Mouse (Mus musculus) adrenal gland, postnatal 14 days (tissue): ENCODE results near the gene Klhl26. TPM values are rescaled to one million over a fixed set of nuclear protein-coding genes. Genes with fewer than 3 reads are reported as not detected.

Experiments
- DNase-seq: peaks from one replicate; pipeline ENCODE4 v3.0.0; 2021; ENCODE audit warnings: mixed read lengths
- total RNA-seq: library from RNA; stranded (reverse); gene quantifications from 2 replicates; pipeline ENCODE4 v1.2.3, GENCODE M21; 2021

The Klhl26 gene
- total RNA-seq, 1 experiment from 2014 or later: 16.3 TPM

DNA sequence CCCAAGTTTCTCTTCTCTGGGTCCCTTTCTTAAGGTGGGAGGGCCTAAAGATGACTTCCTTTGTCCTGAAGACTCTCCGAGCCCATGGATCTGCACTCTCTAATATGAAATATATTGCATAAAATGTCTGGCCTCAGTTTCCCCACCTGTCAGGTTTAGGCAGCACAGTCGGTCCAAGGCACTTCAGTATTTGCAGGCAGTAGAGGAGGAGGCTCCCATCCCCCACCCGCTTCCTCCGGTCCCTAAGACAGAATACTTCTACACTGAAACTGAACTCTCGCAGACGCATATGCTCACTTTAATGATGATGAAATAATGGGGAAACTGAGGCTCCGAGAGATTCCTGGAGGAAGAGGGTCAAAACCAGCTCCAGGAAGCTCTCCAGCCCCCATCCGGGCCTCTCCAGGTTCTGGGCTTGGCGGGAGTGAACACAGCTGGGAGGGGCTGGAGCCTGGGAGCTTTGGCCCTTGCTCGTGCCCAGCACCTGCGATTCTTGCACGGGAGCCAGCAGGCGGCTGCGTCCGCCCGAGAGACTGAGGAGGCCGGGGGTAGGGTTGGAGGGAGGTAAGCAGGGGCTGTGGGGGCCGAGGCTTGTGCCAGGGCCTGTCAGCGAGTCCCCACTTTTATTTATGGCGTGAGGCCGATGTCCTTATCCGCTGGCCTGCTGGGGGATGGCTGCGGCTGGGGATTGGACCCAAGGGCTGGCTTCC, 25.2 kb upstream of the Klhl26 start:
- no peak for DNase-seq

DNA sequence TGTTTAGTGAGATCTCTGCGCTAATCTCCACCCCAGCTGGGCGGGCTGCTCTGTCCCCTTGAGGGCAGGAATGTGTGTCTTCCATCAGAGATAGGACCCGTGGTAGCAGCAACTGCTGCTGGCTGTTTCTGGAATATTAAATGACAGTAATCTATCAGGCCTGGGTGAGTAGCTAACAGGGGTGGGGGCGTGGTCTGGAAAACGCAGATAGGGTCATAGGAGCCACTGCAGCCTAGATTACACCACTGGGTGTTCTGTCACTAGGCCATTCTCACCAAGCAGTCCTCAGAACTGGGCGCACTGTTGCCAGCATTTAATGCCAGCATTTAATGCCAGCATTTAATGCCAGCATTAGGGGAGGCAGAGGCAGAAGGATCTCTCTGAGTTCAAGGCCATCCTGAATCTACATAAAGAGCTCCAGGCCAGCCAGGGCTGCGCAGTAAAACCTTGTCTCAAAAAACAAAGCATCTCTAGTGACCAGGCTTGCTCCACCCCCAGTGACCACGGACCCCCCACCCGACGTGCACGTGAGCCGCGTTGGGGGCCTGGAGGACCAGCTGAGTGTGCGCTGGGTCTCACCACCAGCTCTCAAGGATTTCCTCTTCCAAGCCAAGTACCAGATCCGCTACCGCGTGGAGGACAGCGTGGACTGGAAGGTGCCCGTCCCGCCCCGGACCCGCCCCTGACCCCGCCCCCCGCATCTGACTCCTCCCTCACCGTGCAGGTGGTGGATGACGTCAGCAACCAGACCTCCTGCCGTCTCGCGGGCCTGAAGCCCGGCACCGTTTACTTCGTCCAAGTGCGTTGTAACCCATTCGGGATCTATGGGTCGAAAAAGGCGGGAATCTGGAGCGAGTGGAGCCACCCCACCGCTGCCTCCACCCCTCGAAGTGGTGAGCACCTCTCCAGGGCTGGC, 23.9 kb upstream of the Klhl26 start:
- DNase-seq: no peak

DNA sequence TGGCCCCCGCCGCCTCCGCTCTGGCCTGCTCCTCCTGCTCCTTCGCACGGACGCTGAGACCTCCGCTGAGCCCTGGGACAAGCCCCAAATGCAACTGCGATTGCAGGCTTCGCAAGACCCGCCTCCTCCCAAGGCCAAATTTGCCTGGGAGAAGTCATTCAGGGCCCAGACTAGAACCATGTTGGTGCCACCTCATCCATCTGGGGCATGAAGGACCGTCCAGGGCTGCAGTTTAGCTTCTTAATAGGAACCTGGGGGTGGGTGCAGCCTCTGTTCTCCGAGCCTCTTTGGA, 18.9 kb upstream of the Klhl26 start:
- peak; percentile 59 for DNase-seq

GRCm38 (mm10) chr8:70495001-70495770, 18.4 kb upstream of the Klhl26 start:
- DNase-seq: no peak

GRCm38 (mm10) chr8:70494416-70494945, 17.7 kb upstream of the Klhl26 start:
- DNase-seq: no peak

GRCm38 (mm10) chr8:70493692-70494415, 17.1 kb upstream of the Klhl26 start:
- no peak for DNase-seq

DNA sequence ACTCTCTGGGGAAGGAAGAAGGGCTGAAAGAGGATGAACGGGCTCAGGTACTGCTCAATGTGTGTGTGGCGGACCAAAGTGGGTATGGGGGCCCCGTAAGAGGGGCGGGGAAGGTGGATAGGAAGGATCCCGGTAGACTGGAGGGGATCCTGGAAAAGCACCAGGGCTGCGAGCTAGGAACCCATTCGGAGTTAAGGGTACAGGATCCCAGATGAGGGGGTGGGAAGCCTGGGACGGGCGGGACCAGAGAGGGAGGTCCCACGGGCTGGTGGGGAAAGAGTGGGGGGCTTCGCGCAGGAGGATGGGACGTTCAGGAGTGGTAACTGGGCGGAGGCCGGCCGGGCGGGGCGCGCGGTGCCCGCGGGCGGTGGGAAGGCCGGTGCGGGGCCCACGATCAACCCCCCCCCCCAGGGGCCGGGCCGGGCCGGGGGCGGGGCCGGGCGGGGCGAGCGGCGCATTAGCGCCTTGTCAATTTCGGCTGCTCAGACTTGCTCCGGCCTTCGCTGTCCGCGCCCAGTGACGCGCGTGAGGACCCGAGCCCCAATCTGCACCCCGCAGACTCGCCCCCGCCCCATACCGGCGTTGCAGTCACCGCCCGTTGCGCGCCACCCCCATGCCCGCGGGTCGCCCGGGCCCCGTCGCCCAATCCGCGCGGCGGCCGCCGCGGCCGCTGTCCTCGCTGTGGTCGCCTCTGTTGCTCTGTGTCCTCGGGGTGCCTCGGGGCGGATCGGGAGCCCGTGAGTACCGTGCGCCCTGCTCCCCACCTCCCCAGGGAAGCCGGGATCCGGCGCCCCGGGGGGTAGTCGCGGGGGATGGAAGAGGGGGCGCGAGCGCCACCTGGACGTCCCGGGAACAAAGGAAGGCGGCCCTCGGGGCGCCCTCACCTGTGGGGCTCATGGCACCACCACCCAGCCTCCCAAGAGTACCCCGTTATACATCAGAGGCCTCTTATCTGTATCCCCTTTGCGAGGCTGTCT, 16.2 kb upstream of the Klhl26 start, which contains the start of gene Crlf1:
TSS of gene Crlf1 (plus strand) at position 495 of the 977 bp plus-strand sequence.
- DNase-seq: no peak

GRCm38 (mm10) chr8:70490880-70491495, 14.2 kb upstream of the Klhl26 start:
- DNase-seq: no peak

DNA sequence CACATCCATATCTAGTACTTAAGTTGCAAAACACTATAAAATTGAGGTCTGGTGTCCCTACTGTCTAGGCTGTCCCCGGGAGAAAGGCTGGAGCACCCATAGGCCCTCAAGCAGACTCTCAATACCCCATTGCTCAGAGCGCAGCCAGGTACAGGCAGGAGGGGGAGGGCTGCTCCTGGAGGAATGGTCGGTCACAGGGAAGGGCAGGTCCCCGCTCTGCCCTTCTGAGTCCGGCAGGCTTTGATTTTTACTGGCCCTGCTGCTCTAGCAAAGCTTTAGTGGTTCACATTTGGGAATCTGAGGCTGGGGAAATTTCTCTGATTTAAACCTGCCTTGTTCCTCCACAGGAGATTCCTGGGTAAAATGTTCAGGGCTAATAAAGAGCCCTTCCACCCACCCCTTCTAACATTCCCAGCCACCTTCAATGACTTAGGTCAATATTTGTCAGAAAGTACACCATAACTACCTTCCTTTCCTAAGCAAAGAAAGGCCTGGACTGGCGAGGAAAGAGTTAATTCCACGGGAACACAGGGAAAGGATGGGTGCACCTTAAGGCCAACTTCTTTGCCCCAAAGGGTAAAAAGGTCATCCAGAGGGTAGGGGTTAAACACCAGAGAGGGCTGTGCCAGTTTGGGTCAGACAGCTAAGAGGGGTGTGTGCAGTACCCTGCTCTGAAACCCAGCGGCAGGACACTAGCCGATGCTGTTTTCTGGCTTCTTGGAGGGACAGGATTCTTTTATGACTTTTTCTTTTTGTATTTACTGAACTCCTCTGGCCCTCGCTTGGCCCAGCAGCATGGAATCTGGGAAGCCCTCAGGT, 13.5 kb upstream of the Klhl26 start:
- DNase-seq: no peak

DNA sequence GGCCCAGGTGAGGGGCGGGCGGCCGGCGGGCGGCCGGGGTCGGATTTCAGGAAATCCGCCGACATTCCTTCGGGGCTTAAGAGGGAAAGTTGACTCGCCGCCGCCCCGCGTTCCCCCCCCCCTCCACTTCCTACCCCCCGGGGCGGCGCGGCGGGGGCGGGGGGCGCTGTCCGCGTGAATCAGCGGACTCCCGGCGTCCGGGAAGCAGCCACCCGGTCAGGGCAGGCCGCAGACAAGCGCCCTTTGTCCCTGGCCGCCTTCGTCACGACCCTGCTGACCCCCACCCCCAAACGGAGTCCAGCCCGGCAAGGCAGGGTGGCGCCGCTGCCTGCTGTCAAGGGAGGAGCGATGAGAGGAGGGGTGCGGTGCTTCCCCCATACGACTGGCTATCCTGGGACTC, 12.8 kb upstream of the Klhl26 start:
- DNase-seq: no peak

DNA sequence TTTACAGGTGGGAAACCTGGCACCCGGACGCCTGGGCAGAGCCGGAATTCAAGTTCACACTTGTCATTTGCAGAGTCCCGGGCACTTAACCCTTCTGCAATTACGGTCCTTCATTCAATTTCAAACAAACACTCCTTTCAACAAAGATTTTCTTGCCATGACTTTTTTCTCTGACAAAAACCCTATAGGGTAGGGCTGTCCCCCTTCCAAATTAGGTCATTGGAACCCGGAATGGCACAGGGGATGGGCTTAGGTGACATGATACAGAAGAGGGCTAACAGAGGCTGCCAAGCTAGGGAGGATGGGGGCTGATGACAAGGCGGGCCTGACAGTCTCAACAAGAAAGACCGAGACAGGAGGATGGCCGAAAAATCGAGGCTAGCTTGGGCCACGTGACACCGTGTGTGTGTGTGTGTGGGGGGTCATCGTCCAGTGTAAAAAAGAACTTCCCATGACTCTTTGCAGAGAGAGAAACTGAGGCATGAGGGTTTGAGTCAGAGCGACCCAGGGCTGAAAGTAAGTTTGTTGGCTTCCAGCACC, 12.2 kb upstream of the Klhl26 start:
- no peak for DNase-seq

- no peak for DNase-seq
Observed at GRCm38 (mm10) chr8:70487993-70488796, 11.4 kb upstream of the Klhl26 start.

- no peak for DNase-seq
Observed at GRCm38 (mm10) chr8:70486941-70487520, 10.3 kb upstream of the Klhl26 start, which contains the start of gene Tmem59l. Tmem59l (minus strand) TSS chr8:70487358.

DNA sequence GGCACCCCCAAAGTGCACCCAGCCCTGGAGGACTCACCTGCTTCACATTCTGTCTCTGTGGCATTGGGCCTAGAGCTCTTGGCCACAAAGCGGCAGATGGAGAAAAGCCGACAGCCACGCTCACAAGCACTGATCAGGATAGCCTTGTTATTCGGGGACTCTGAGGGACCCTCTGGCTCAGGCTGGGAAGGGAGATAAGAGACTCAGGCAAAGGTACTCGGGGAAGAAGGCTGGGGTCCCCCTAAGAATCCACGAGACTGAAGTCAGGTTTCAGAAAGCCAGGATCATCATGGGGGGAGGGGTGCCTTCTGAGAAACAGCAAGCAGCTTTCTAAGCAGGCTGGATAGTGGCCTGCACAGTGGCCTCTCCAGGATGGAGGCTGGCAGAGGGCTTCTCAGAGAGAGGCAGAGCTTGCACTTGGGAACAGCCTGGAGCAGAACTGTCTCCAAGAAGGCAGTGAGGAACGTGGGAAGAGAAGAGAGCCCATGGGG, 9.5 kb upstream of the Klhl26 start:
- DNase-seq: no peak

GRCm38 (mm10) chr8:70482943-70483342, 6.2 kb upstream of the Klhl26 start:
- no peak for DNase-seq

- DNase-seq: no peak
Observed at GRCm38 (mm10) chr8:70481908-70482307, 5.1 kb upstream of the Klhl26 start.

DNA sequence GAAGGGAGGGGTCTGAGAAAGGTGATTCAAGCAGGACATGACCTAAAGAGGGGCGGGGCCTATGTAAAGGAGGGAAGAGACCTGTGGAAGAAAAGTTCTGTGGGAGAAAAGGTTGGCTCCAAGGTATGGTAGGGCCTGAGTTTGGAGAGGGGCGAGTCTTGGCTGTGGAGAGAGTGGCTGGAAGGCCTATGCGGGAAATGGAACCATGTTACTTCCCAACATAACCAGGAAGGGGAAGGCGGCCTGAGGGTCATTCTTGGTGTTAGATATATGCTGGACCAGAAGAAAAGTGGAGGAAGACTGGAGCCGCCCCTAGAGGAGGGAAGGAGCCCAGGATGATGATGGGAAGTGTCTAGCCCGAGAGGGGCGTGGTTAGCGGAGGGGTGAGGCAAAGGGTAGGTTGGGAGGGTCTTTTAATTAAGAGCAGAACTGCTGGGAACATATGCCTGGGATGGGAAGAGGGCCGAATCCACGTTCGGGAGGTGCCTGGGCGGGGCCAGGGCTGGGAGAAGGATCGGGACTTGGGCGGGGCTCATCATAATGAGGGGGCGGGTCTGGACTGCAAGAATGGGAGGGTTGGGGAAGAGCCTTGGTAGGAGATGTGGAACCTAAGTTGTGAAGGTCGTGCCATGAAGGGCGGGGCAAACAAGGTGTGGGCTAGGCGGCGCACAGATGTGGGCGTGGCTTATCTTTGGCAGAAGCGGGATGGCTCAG, 658 bp upstream of the Klhl26 start:
- peak; percentile 53 for DNase-seq
